Mouse (Mus musculus): Measurements from ENCODE around the gene Nhlrc3. TPM values are rescaled to one million over a fixed set of nuclear protein-coding genes. Genes with fewer than 3 reads are reported as not detected.

The Nhlrc3 gene
- polyA plus RNA-seq, 1 experiment from 2014 or later, result 6.8 TPM

DNA sequence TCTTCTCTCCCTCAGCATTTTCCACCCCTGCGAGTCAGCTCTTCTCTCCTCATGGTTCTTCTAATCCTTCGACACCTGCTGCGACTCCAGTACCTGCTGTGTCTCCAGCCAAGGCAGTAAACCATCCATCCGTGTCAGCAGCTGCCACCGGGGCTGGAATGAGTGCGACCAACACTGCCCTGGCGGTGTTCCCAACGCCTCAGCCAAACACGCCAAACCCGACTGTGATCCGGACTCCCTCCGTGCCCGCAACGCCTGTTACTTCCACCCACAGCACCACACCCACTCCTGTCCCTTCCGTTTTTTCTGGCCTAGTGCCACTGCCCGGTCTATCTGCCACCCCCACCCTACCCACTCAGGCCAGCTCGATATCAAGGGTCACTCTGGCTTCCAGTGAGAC, 14.3 kb upstream of the Nhlrc3 start:
- Histone ChIP-seq H3K27ac (ENCODE audit: low read depth, low read length) (no peak overlapping the region), H3K4me1 (replicated peaks; ENCODE audit: control insufficient read depth, insufficient read depth, low read length) (no peaks in the 10 kb centered on the region), H3K27me3 (replicated peaks; ENCODE audit: control insufficient read depth, insufficient read depth, low read length) (no peaks in the 10 kb centered on the region), H3K9ac (ENCODE audit: low read depth, low read length) (no peak overlapping the region), H3K36me3 (ENCODE audit: control insufficient read depth, insufficient read depth, low read length) (peaks cover 43% of the 10 kb centered on the region), H3K4me3 (ENCODE audit: low read depth, low read length) (no peak overlapping the region), H3K9me3 (ENCODE audit: control insufficient read depth, low read length) (no peaks in the 10 kb centered on the region), H3K4me2 (no peak overlapping the region)
- DNase-seq (ENCODE audit: low spot score) (no peak), ATAC-seq (replicated peaks; ENCODE audit: low FRiP score) (no peak)
- WGBS, result 96% methylated on average over 17 of the region's 17 CpGs

DNA sequence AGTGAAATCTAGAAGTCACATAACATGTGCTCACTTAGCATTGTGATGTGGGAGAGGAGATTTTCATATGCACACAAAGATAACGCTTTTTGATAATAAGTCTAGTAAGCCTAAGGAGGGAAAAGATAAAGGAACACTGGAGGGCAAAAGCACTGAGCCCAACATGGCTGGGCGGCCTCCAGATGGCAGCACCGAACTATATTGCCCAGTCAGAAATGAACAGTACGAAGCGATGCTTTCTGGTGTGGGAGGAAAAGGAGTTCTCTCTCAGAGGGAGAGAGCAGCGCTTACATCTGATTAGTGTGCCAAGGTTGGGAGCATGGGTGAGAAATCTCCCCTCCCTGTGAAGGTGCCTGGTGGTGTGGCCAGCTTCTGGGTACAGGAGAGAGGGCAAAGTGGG, 12.8 kb upstream of the Nhlrc3 start:
- WGBS, result 64% methylated on average over 6 of the region's 6 CpGs
- Histone ChIP-seq H3K9ac (ENCODE audit: low read depth, low read length) (no peak overlapping the region), H3K9me3 (ENCODE audit: control insufficient read depth, low read length) (no peaks in the 10 kb centered on the region), H3K4me2 (no peak overlapping the region), H3K27me3 (replicated peaks; ENCODE audit: control insufficient read depth, insufficient read depth, low read length) (no peaks in the 10 kb centered on the region), H3K27ac (ENCODE audit: low read depth, low read length) (no peak overlapping the region), H3K4me3 (ENCODE audit: low read depth, low read length) (no peak overlapping the region), H3K4me1 (replicated peaks; ENCODE audit: control insufficient read depth, insufficient read depth, low read length) (no peaks in the 10 kb centered on the region), H3K36me3 (ENCODE audit: control insufficient read depth, insufficient read depth, low read length) (peaks cover 47% of the 10 kb centered on the region)
- ATAC-seq (replicated peaks; ENCODE audit: low FRiP score), result peak; percentile 54; the same call in 1 of the 2 replicates
- DNase-seq (ENCODE audit: low spot score), result no peak

DNA sequence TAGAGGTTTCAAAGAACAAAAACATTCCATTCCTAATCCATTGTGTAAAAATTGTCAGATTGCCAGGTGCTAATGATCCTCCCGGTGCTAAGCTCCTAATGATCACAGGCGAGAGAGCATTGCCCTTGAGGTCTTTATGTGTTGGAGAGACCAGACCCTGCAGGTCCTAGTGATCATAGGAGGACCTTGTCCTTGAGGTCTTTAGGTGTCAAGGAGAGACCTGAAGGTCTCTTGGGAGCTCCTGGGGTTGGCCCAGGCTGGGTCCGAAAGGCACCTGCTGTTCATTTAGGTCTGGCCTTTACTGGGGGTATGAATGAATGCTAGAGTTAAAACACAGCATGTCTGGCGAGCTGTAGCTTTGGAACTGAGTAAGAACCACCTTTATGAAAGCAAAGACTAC, 11.0 kb upstream of the Nhlrc3 start:
- Histone ChIP-seq H3K4me2 (no peak overlapping the region), H3K27me3 (replicated peaks; ENCODE audit: control insufficient read depth, insufficient read depth, low read length) (no peaks in the 10 kb centered on the region), H3K27ac (ENCODE audit: low read depth, low read length) (no peak overlapping the region), H3K9me3 (ENCODE audit: control insufficient read depth, low read length) (no peaks in the 10 kb centered on the region), H3K4me1 (replicated peaks; ENCODE audit: control insufficient read depth, insufficient read depth, low read length) (no peaks in the 10 kb centered on the region), H3K9ac (ENCODE audit: low read depth, low read length) (no peak overlapping the region), H3K36me3 (ENCODE audit: control insufficient read depth, insufficient read depth, low read length) (peaks cover 47% of the 10 kb centered on the region), H3K4me3 (ENCODE audit: low read depth, low read length) (no peak overlapping the region)
- 81% methylated on average over 4 of the region's 4 CpGs for WGBS
- ATAC-seq (replicated peaks; ENCODE audit: low FRiP score) (no peak), DNase-seq (ENCODE audit: low spot score) (no peak)

DNA sequence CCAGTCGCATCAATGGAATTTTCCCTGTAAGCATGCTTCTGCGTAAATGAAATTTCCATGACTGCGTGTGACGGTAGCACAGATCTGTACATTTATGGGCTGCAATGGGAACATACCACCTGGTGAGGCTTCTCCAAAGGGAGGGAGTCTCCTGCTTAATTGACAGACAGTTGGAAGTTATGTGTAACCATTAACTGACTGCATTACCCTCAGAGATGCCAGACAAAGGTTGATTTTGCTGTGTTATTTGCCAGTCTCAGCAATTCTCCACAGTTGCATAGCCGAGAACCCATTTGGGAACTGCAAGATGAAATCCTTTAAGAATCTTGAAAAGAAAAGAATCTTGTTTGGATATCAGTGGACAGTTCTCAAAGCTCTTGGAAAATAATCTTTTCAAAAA, 8.9 kb upstream of the Nhlrc3 start:
- H3K27ac ChIP-seq (ENCODE audit: low read depth, low read length), result no peak overlapping the region
- no peak overlapping the region for H3K9ac ChIP-seq (ENCODE audit: low read depth, low read length)
- H3K27me3 ChIP-seq (replicated peaks; ENCODE audit: control insufficient read depth, insufficient read depth, low read length), result no peaks in the 10 kb centered on the region
- DNase-seq (ENCODE audit: low spot score) (no peak), ATAC-seq (replicated peaks; ENCODE audit: low FRiP score) (no peak)
- no peak overlapping the region for H3K4me3 ChIP-seq (ENCODE audit: low read depth, low read length)
- WGBS, result 93% methylated on average over 5 of the region's 5 CpGs
- H3K4me1 ChIP-seq (replicated peaks; ENCODE audit: control insufficient read depth, insufficient read depth, low read length), result peaks cover 4% of the 10 kb centered on the region; the same call in 1 of the 2 replicates
- peaks cover 32% of the 10 kb centered on the region for H3K36me3 ChIP-seq (ENCODE audit: control insufficient read depth, insufficient read depth, low read length)
- H3K4me2 ChIP-seq, result no peak overlapping the region
- H3K9me3 ChIP-seq (ENCODE audit: control insufficient read depth, low read length), result no peaks in the 10 kb centered on the region

DNA sequence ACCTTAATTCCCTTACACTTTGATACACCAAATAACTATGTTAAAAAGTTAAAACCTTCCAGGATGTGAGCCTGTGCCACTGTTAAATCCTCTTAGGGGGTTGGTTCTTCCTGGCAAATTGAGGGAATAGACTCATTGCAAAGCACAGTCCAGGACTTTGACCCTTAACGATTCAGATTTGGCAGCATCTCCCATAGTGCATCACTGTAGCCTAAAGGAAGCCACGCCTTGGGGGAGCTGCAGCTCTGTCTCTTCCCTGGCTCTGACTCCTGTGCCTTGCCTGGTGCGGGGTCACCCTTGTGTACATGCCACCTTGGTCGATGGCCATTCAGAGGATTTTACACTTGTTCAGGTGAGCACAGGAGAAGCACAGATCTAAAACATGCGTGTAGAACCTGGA, 6.5 kb upstream of the Nhlrc3 start:
- no peak overlapping the region for H3K9ac ChIP-seq (ENCODE audit: low read depth, low read length)
- no peak overlapping the region for H3K4me3 ChIP-seq (ENCODE audit: low read depth, low read length)
- H3K36me3 ChIP-seq (ENCODE audit: control insufficient read depth, insufficient read depth, low read length), result peaks cover 23% of the 10 kb centered on the region
- no peaks in the 10 kb centered on the region for H3K27me3 ChIP-seq (replicated peaks; ENCODE audit: control insufficient read depth, insufficient read depth, low read length)
- ATAC-seq (replicated peaks; ENCODE audit: low FRiP score), result no peak
- H3K4me1 ChIP-seq (replicated peaks; ENCODE audit: control insufficient read depth, insufficient read depth, low read length), result peaks cover 13% of the 10 kb centered on the region; the same call in 1 of the 2 replicates
- no peaks in the 10 kb centered on the region for H3K9me3 ChIP-seq (ENCODE audit: control insufficient read depth, low read length)
- no peak overlapping the region for H3K4me2 ChIP-seq
- no peak overlapping the region for H3K27ac ChIP-seq (ENCODE audit: low read depth, low read length)
- 84% methylated on average over 5 of the region's 5 CpGs for WGBS
- DNase-seq (ENCODE audit: low spot score), result no peak

DNA sequence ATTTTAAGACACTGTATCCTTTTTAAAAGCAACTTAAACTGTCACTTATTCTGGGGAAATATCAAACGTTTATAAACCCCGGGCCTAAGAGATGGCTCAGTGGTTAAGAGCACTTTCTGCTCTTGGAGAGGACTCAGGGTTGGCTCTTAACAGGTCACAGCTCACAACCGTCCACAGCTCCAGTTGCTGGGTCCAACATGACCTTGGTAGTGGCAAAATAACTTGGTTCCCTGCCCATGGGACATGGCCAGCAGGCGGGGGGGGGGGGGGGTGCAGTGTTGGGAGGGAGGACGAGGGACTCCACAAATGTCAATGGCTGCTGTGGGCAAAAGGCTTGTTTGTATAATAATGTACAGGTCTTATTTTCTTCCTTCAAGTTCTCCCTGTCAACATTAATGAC, 4.2 kb upstream of the Nhlrc3 start:
- no peak overlapping the region for H3K4me2 ChIP-seq
- no peak overlapping the region for H3K9ac ChIP-seq (ENCODE audit: low read depth, low read length)
- no peak overlapping the region for H3K27ac ChIP-seq (ENCODE audit: low read depth, low read length)
- DNase-seq (ENCODE audit: low spot score) (no peak), ATAC-seq (replicated peaks; ENCODE audit: low FRiP score) (no peak)
- WGBS, result 77% methylated on average over 5 of the region's 5 CpGs
- peaks cover 17% of the 10 kb centered on the region for H3K36me3 ChIP-seq (ENCODE audit: control insufficient read depth, insufficient read depth, low read length)
- H3K4me1 ChIP-seq (replicated peaks; ENCODE audit: control insufficient read depth, insufficient read depth, low read length), result peaks cover 13% of the 10 kb centered on the region; the same call in 1 of the 2 replicates
- no peaks in the 10 kb centered on the region for H3K9me3 ChIP-seq (ENCODE audit: control insufficient read depth, low read length)
- H3K4me3 ChIP-seq (ENCODE audit: low read depth, low read length), result no peak overlapping the region
- H3K27me3 ChIP-seq (replicated peaks; ENCODE audit: control insufficient read depth, insufficient read depth, low read length), result no peaks in the 10 kb centered on the region

DNA sequence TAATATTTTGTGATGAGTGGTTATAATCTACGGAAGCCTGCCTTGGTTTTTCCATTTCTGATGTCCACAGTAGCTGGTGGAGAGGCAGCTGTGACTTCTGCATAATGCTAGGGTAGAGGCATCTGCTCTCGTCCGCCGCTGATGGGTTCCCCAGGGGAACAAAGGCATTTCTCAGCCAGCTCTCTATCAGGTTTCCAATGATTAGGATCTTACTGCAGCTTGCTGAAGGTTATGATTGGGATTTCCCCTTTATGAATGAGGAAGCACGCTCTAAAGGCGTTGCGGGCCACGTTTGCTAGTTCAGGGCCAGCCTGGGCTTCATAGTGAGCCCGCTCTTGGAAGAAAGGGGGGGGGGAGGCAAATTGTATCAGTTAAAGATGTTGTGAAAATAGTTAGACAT, 3.3 kb upstream of the Nhlrc3 start:
- Histone ChIP-seq H3K4me3 (ENCODE audit: low read depth, low read length) (peak overlapping the region; percentile 89; the same call in 1 of the 2 replicates), H3K4me1 (replicated peaks; ENCODE audit: control insufficient read depth, insufficient read depth, low read length) (peaks cover 13% of the 10 kb centered on the region; the same call in 1 of the 2 replicates), H3K27ac (ENCODE audit: low read depth, low read length) (no peak overlapping the region), H3K9me3 (ENCODE audit: control insufficient read depth, low read length) (no peaks in the 10 kb centered on the region), H3K9ac (ENCODE audit: low read depth, low read length) (no peak overlapping the region), H3K27me3 (replicated peaks; ENCODE audit: control insufficient read depth, insufficient read depth, low read length) (no peaks in the 10 kb centered on the region), H3K4me2 (peak overlapping the region; percentile 81), H3K36me3 (ENCODE audit: control insufficient read depth, insufficient read depth, low read length) (peaks cover 14% of the 10 kb centered on the region)
- DNase-seq (ENCODE audit: low spot score), result no peak
- ATAC-seq (replicated peaks; ENCODE audit: low FRiP score), result no peak
- WGBS, result 68% methylated on average over 9 of the region's 9 CpGs

DNA sequence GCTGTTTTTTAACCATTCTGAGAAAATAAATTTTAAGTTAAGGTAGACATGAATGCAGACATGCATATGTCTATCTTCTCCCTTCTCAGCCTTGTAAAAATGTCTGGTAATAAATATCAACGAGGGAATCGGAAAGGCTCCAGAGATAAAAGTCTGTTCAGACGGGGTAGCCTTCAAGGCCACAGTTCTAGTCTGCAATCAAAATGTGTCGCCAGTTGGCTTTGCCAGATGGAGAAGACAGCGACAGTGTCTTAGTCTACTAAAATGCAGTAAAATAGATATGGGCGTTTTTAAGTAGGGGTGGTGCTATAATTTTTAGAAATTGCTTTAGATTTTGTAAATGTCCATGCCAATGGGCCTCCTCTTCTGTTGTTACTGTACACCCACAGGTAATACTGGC, 2.2 kb upstream of the Nhlrc3 start:
- ATAC-seq (replicated peaks; ENCODE audit: low FRiP score), result no peak
- Histone ChIP-seq H3K4me2 (peak overlapping the region; percentile 81), H3K36me3 (ENCODE audit: control insufficient read depth, insufficient read depth, low read length) (peaks cover 5% of the 10 kb centered on the region), H3K27me3 (replicated peaks; ENCODE audit: control insufficient read depth, insufficient read depth, low read length) (no peaks in the 10 kb centered on the region), H3K4me3 (ENCODE audit: low read depth, low read length) (peak overlapping the region; percentile 89), H3K27ac (ENCODE audit: low read depth, low read length) (no peak overlapping the region; the same call in 1 of the 2 replicates), H3K9ac (ENCODE audit: low read depth, low read length) (no peak overlapping the region; the same call in 1 of the 2 replicates), H3K9me3 (ENCODE audit: control insufficient read depth, low read length) (no peaks in the 10 kb centered on the region), H3K4me1 (replicated peaks; ENCODE audit: control insufficient read depth, insufficient read depth, low read length) (peaks cover 13% of the 10 kb centered on the region; the same call in 1 of the 2 replicates)
- 33% methylated on average over 6 of the region's 6 CpGs for WGBS
- DNase-seq (ENCODE audit: low spot score), result no peak

DNA sequence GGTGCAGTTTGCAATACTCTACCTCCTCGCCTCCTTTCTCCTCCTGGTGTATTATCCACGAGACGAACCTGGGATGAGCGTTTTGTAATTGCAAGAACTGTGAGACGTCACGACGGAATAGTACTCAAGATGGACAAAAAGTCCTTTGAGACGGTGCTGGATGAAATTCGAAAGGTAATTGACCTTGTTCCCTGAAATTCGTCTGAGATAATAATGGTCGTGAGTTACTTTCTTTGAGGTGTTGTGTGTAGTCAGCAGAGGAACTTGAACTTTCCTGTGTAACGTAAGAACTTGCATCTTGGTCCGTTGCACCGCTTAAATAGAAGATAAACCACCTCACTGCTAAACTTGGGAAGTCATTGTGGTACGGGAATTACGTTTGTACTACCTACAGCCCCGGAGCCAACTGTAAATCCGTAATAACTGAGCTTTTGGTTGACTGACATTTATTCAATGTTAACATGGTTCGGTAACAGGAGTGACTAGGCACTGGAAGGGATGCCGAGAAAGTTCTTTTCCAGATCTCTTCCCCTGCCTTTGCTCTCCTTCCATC, 1.1 kb upstream of the Nhlrc3 start:
- H3K9me3 ChIP-seq (ENCODE audit: control insufficient read depth, low read length), result no peaks in the 10 kb centered on the region
- whole genome bisulfite sequencing, result under 1% methylated on average over 20 of the region's 20 CpGs
- H3K4me3 ChIP-seq (ENCODE audit: low read depth, low read length), result peak overlapping the region; percentile 89
- no peak for ATAC-seq (replicated peaks; ENCODE audit: low FRiP score)
- H3K27me3 ChIP-seq (replicated peaks; ENCODE audit: control insufficient read depth, insufficient read depth, low read length), result no peaks in the 10 kb centered on the region
- H3K4me1 ChIP-seq (replicated peaks; ENCODE audit: control insufficient read depth, insufficient read depth, low read length), result peaks cover 17% of the 10 kb centered on the region
- peak overlapping the region; percentile 86 for H3K9ac ChIP-seq (ENCODE audit: low read depth, low read length)
- H3K4me2 ChIP-seq, result peak overlapping the region; percentile 81
- H3K27ac ChIP-seq (ENCODE audit: low read depth, low read length), result no peak overlapping the region
- DNase-seq (ENCODE audit: low spot score), result no peak
- H3K36me3 ChIP-seq (ENCODE audit: control insufficient read depth, insufficient read depth, low read length), result peaks cover 9% of the 10 kb centered on the region
